Mouse (Mus musculus) liver, adult 2 months (tissue): ENCODE results near the gene Arhgap42. TPM values are rescaled to one million over a fixed set of nuclear protein-coding genes. Genes with fewer than 3 reads are reported as not detected.

Experiments used
- DNase-seq: peaks from one replicate; pipeline ENCODE4 v3.0.0-alpha.2; 2011; ENCODE audit warnings: low read depth, low spot score; ENCODE audit errors: extremely low read depth
- H3K27ac ChIP-seq: fragments of 200-500 bp; replicated peaks from 2 replicates; pipeline ENCODE4 v1.5.1; 2012; ENCODE audit warnings: low read depth, mild to moderate bottlenecking, control low read depth, inconsistent platforms, low read length; ENCODE audit not compliant: insufficient read depth
- H3K27me3 ChIP-seq: fragments of 200-500 bp; 2 replicates; pipeline ENCODE4 v1.6.1; 2012; ENCODE audit warnings: mild to moderate bottlenecking, moderate library complexity, low read length, inconsistent platforms; ENCODE audit not compliant: control insufficient read depth, insufficient read depth
- H3K36me3 ChIP-seq: fragments of 200-500 bp; 2 replicates; pipeline ENCODE4 v1.6.1; 2012; ENCODE audit warnings: low read length, inconsistent platforms; ENCODE audit not compliant: control insufficient read depth, insufficient read depth
- H3K4me1 ChIP-seq: fragments of 200-500 bp; 2 replicates; pipeline ENCODE4 v1.6.1; 2011; ENCODE audit warnings: low read length; ENCODE audit not compliant: control insufficient read depth, insufficient read depth
- H3K4me3 ChIP-seq: fragments of 200-500 bp; 2 replicates; pipeline ENCODE4 v1.5.1; 2011; ENCODE audit warnings: low read depth, mild to moderate bottlenecking, control low read depth, low read length, moderate library complexity; ENCODE audit not compliant: insufficient read depth
- H3K79me2 ChIP-seq: fragments of 200-500 bp; 2 replicates; pipeline ENCODE4 v1.6.1; 2012; ENCODE audit warnings: inconsistent platforms, mild to moderate bottlenecking, low read length, moderate library complexity; ENCODE audit not compliant: control insufficient read depth, insufficient read depth
- H3K9ac ChIP-seq: fragments of 200-500 bp; 2 replicates; pipeline ENCODE4 v1.6.1; 2012; ENCODE audit warnings: low read depth, mild to moderate bottlenecking, control low read depth, inconsistent platforms, low read length
- CTCF ChIP-seq: fragments of 200-500 bp; IDR thresholded peaks from 2 replicates; pipeline ENCODE4 v1.5.1; 2011; ENCODE audit warnings: low read depth, low read length, control low read depth
- POLR2A ChIP-seq: fragments of 200-500 bp; IDR thresholded peaks from 2 replicates; pipeline ENCODE4 v1.6.1; 2011; ENCODE audit warnings: low read length, control low read depth; ENCODE audit not compliant: insufficient read depth; ENCODE audit errors: extremely low read depth
- WGBS: fragments of 180-500 bp; shearing (Covaris S2); methylation state at CpG from one replicate; pipeline ENCODE4 v1.1.7; 2018; 5-methylcytosine and 5-hydroxymethylcytosine counted together
- polyA plus RNA-seq: library from polyadenylated mRNA; depleted of rRNA; stranded (reverse); fragments of >200 nt; gene quantifications from 2 replicates; pipeline ENCODE4 v1.2.3, GENCODE M21; 2012; rRNA removed
- total RNA-seq: library from RNA; depleted of rRNA; stranded (reverse); fragments of >200 nt; gene quantifications from 2 replicates; pipeline ENCODE4 v1.2.3, GENCODE M21; 2014; rRNA removed

Gene Arhgap42
- total RNA-seq (28.1 and 30.1 TPM in 2 replicates), polyA plus RNA-seq (20.3 and 21.8 TPM in 2 replicates)

- Histone ChIP-seq H3K4me1 (peaks cover 4% of the 10 kb centered on the region; the same call in 1 of the 2 replicates), H3K27me3 (no peaks in the 10 kb centered on the region), H3K4me3 (peak within 1 kb of the TSS; percentile 65), H3K9ac (peak within 1 kb of the TSS; percentile 97), H3K79me2 (peaks cover 17% of the 10 kb centered on the region; the same call in 1 of the 2 replicates), H3K36me3 (no peaks in the 10 kb centered on the region), H3K27ac (peak within 1 kb of the TSS; percentile 89)
- under 1% methylated on average over 78 of the region's 78 CpGs for WGBS
- TF ChIP-seq CTCF = peak; percentile 47; the same call in 1 of the 2 replicates
- TF ChIP-seq POLR2A = peak; percentile 76
- DNase-seq = peak; percentile 86
Observed at GRCm38 (mm10) chr9:9238438-9239391, at the start of gene Arhgap42. Arhgap42 (minus strand) TSS chr9:9239101.

- Histone ChIP-seq H3K27me3 (no peaks in the 10 kb centered on the region), H3K79me2 (no peaks in the 10 kb centered on the region), H3K36me3 (no peaks in the 10 kb centered on the region), H3K27ac (no peak overlapping the region), H3K9ac (no peak overlapping the region), H3K4me3 (no peak overlapping the region), H3K4me1 (no peaks in the 10 kb centered on the region)
- WGBS = 77% methylated on average over 2 of the region's 2 CpGs
- TF ChIP-seq CTCF (no peak), POLR2A (no peak)
- no peak for DNase-seq
Observed at GRCm38 (mm10) chr9:9288140-9288539, 49.2 kb upstream of the Arhgap42 start.

GRCm38 (mm10) chr9:9269305-9269704 is 30.4 kb upstream of the Arhgap42 start:
- WGBS = 58% methylated on average over 2 of the region's 2 CpGs
- no peak for TF ChIP-seq POLR2A
- no peak for TF ChIP-seq CTCF
- no peaks in the 10 kb centered on the region for H3K4me1 ChIP-seq
- no peak overlapping the region for H3K27ac ChIP-seq
- no peak for DNase-seq
- H3K27me3 ChIP-seq = no peaks in the 10 kb centered on the region
- no peak overlapping the region for H3K4me3 ChIP-seq
- no peak overlapping the region for H3K9ac ChIP-seq
- H3K36me3 ChIP-seq = no peaks in the 10 kb centered on the region
- H3K79me2 ChIP-seq = no peaks in the 10 kb centered on the region

- 41% methylated on average over 6 of the region's 6 CpGs for WGBS
- H3K36me3 ChIP-seq = no peaks in the 10 kb centered on the region
- H3K27ac ChIP-seq = 0 out of 2 replicates have a peak overlapping the region, but pooled peaks have one; percentile 24
- DNase-seq = peak; percentile 65
- TF ChIP-seq POLR2A (no peak), CTCF (no peak)
- H3K79me2 ChIP-seq = no peaks in the 10 kb centered on the region
- no peaks in the 10 kb centered on the region for H3K4me1 ChIP-seq
- no peak overlapping the region for H3K9ac ChIP-seq
- no peak overlapping the region; the same call in 1 of the 2 replicates for H3K4me3 ChIP-seq
- H3K27me3 ChIP-seq = no peaks in the 10 kb centered on the region
Observed at GRCm38 (mm10) chr9:9267606-9268601, 29.0 kb upstream of the Arhgap42 start.

- Histone ChIP-seq H3K27ac (no peak overlapping the region), H3K27me3 (no peaks in the 10 kb centered on the region), H3K79me2 (no peaks in the 10 kb centered on the region), H3K4me3 (no peak overlapping the region), H3K9ac (no peak overlapping the region), H3K36me3 (no peaks in the 10 kb centered on the region), H3K4me1 (no peaks in the 10 kb centered on the region)
- DNase-seq = no peak
- no peak for TF ChIP-seq CTCF
- TF ChIP-seq POLR2A = no peak
- WGBS = 37% methylated on average over 1 of the region's 1 CpGs
Observed at GRCm38 (mm10) chr9:9263543-9263942, 24.6 kb upstream of the Arhgap42 start.
